Mouse (Mus musculus) embryonic facial prominence, embryonic 10.5 days (tissue): ENCODE measurements at regions not wholly inside any gene's neighbourhood (a gene's known extent, or its start where the extent isn't known, plus 50 kb on each side); places are given as distances from the start of the nearest gene placed in this dataset.

Experiments used
- DNase-seq: peaks from one replicate; pipeline ENCODE4 v3.0.0-alpha.2; 2017; ENCODE audit warnings: low spot score
- H3K27ac ChIP-seq: fragments of 300-500 bp; sonication (generic); replicated peaks from 2 replicates; pipeline ENCODE4 v1.5.1; 2016; ENCODE audit warnings: mild to moderate bottlenecking
- H3K27me3 ChIP-seq: fragments of 300-500 bp; sonication (generic); replicated peaks from 2 replicates; pipeline ENCODE4 v1.6.1; 2016; ENCODE audit warnings: low read depth, mild to moderate bottlenecking; ENCODE audit not compliant: poor library complexity, severe bottlenecking
- H3K36me3 ChIP-seq: fragments of 300-500 bp; sonication (generic); replicated peaks from 2 replicates; pipeline ENCODE4 v1.6.1; 2016; ENCODE audit warnings: mild to moderate bottlenecking, moderate library complexity
- H3K4me1 ChIP-seq: fragments of 300-500 bp; sonication (generic); 2 replicates; pipeline ENCODE4 v1.6.1; 2016
- H3K4me3 ChIP-seq: fragments of 300-500 bp; sonication (generic); 2 replicates; pipeline ENCODE4 v1.5.1; 2016; ENCODE audit warnings: mild to moderate bottlenecking, moderate library complexity
- H3K9me3 ChIP-seq: fragments of 300-500 bp; sonication (generic); 2 replicates; pipeline ENCODE4 v1.6.1; 2016; ENCODE audit warnings: mild to moderate bottlenecking
- WGBS: fragments of 180-500 bp; shearing (Covaris S2); methylation state at CpG from one replicate; pipeline ENCODE4 v1.1.7; 2016; 5-methylcytosine and 5-hydroxymethylcytosine counted together

DNA sequence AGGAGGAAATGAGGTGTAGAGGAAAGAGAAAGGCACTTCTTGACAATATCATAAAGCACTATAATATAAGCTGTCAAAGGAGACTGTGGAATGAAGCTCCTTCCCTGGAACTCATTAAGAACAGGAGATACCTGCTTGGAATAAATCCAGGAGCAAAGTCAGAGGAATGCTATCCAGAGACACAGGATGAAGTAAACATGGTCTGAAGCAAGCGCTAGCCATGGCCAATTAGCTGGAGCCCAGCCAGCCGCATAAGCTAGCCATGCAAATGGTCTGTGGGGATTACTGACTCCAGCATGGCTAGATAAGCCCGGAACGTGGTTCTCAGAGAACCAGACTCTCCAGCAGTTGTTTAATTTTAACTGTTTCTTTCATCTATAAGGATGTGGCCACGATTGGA lies 54.9 kb upstream of the Gpc3 start:
- Histone ChIP-seq H3K27ac (no peak overlapping the region), H3K4me3 (no peak overlapping the region), H3K36me3 (no peaks in the 10 kb centered on the region), H3K9me3 (no peaks in the 10 kb centered on the region), H3K4me1 (no peaks in the 10 kb centered on the region), H3K27me3 (no peaks in the 10 kb centered on the region)
- WGBS, result 58% methylated on average over 5 of the region's 5 CpGs
- DNase-seq, result no peak

DNA sequence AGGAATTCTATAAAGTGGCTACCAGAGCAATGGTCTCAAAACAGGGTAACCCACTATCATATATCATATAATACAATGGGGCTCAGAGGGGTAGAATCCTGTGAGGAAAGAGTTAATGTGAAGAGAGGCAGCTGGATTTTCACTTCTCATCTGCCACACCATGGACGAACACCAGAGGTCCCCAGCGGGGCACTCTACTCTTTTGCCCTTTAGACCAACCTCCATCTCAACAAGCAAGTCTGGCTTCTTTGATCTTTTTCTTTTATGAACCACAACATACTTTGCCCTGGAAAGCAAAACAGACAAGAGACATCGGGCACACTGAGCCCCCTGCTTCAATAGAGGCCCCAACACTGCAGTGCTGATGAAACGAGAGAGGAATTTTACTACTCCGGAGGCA lies 65.3 kb upstream of the Gpc3 start:
- Histone ChIP-seq H3K27me3 (no peaks in the 10 kb centered on the region), H3K36me3 (no peaks in the 10 kb centered on the region), H3K27ac (peak overlapping the region; percentile 40; the same call in 1 of the 2 replicates), H3K9me3 (no peaks in the 10 kb centered on the region), H3K4me1 (peaks cover 4% of the 10 kb centered on the region), H3K4me3 (no peak overlapping the region)
- WGBS, result 23% methylated on average over 5 of the region's 5 CpGs
- peak; percentile 61 for DNase-seq

DNA sequence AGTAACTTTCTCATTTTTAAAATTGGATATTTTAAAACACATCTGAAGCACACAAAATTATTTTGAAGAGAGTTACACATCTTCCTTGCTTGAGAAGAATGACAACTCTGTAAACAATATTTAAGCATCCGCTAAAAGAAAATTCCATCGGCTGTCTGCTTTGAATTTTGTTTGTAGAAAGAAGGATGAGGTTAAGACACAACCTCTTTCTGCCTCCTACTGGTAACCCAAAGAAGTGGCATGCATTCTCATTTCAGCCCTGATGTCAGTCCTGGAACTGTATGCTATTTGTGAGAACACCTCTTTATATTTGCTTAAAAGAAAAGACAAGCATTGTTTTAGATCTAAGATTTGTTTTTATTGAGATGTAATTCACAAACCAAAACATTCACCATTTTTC lies 80.6 kb upstream of the Gpc3 start:
- no peaks in the 10 kb centered on the region for H3K27me3 ChIP-seq
- H3K4me3 ChIP-seq, result no peak overlapping the region
- 52% methylated on average over 2 of the region's 2 CpGs for WGBS
- DNase-seq, result no peak
- no peaks in the 10 kb centered on the region for H3K9me3 ChIP-seq
- no peaks in the 10 kb centered on the region for H3K36me3 ChIP-seq
- no peaks in the 10 kb centered on the region for H3K4me1 ChIP-seq
- H3K27ac ChIP-seq, result no peak overlapping the region

DNA sequence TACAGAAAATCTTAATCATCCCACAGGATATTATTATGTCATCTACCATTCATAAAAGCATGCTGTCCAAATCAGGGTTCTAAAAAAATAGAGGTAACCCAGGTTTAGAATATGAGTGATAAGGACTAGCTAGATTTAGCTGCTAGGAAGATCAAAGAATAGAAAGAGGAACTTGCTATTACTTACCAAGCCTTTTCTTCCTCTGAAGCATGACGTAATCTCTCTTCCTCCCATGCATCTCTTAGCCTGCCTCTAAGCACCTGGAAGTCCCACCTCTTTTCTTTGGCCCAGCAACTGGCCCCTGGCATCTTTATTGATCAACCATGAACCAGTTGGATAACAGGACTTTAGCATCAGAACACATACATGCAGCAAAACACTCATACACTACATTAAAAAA lies 85.9 kb upstream of the Gpc3 start:
- 84% methylated on average over 1 of the region's 1 CpGs for WGBS
- H3K4me1 ChIP-seq, result no peaks in the 10 kb centered on the region
- no peaks in the 10 kb centered on the region for H3K36me3 ChIP-seq
- H3K9me3 ChIP-seq, result no peaks in the 10 kb centered on the region
- H3K27ac ChIP-seq, result no peak overlapping the region
- no peak for DNase-seq
- no peak overlapping the region for H3K4me3 ChIP-seq
- no peaks in the 10 kb centered on the region for H3K27me3 ChIP-seq

DNA sequence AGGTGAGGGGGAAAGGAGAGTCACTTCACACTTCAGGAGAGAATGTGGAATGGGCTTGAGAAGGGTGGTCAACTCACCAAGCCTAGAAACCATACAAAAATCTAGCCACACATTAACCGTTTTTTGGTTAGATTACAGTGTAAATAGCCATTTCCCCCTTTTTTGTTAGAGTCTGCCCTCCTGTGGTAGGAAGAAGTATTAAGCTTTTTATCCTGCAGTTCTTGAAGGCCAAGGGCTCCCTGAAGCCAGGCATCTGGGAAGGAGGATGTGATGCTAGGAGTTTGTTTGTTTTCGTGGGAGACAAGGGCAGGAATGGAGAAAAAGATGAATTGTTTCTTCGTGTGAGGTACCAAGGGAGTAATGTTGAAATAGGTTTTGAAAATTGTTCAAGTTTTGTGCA lies 73.5 kb upstream of the Ccdc160 start:
- no peak for DNase-seq
- H3K4me3 ChIP-seq, result no peak overlapping the region
- WGBS, result 33% methylated on average over 3 of the region's 3 CpGs
- no peaks in the 10 kb centered on the region for H3K36me3 ChIP-seq
- H3K27ac ChIP-seq, result no peak overlapping the region
- 0 out of 2 replicates have a peak, but pooled peaks cover 3% of the 10 kb centered on the region for H3K27me3 ChIP-seq
- no peaks in the 10 kb centered on the region for H3K4me1 ChIP-seq
- H3K9me3 ChIP-seq, result no peaks in the 10 kb centered on the region

DNA sequence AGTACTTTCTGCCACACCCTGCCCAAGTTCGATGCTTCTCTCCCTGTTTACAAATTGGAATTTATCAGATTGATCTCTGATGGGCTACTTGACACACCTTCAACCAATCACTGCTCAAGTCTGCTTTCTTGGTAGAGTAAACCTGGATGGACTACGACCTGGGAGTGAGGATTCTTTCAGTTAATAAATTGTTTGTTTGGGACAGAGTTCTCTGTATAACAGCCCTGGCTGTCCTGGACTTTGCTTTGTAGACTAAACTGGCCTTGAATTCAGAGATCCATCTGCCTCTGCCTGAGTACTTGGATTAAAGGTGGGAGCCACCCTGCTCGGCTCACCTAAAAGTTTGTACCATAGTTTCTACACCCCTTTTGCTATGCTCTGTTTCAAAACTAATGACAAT lies 52.9 kb upstream of the Ccdc160 start:
- H3K9me3 ChIP-seq, result no peaks in the 10 kb centered on the region
- no peaks in the 10 kb centered on the region for H3K4me1 ChIP-seq
- no peak for DNase-seq
- H3K27me3 ChIP-seq, result no peaks in the 10 kb centered on the region
- no peak overlapping the region for H3K27ac ChIP-seq
- H3K36me3 ChIP-seq, result no peaks in the 10 kb centered on the region
- no peak overlapping the region for H3K4me3 ChIP-seq
- WGBS, result 80% methylated on average over 3 of the region's 3 CpGs
